Mouse (Mus musculus) liver, postnatal 0 days (tissue): ENCODE measurements around the gene Kcnq2.

ENCODE experiments used
- CTCF ChIP-seq: sonication (generic); IDR thresholded peaks from 2 replicates; pipeline ENCODE4 v1.5.1; 2016; ENCODE audit warnings: antibody characterized with exemption, low read depth
- EP300 ChIP-seq: IDR thresholded peaks from 2 replicates; pipeline ENCODE4 v1.6.1; 2016; ENCODE audit warnings: antibody characterized with exemption, low read depth, mild to moderate bottlenecking

DNA sequence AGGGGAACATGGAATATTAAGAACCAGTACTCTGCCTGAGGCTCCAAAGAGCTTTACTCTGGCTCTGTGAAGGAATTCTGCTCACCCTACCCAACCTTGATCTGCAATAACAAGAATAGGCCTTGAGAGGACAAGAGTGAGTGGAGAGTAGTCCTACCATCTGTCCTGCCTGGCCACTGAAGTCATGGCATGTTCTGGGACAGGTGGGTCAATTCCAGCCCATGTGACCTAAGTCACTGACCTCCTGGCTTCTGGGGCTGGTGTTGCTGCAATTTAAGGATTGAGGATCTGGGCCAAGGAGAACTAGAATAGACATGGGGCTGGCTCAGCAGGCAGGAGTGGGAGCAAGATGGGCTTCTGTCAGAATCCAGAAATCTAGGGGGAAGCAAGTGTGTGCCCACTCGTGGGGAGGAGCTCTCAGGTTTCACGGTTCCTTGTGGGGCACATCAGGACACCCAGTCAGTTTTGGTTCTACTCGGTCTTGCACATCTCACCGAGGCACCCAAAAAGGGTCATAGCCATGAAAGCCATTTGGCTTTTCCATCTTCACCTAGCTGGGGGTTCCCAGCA is 12.0 kb upstream of the Kcnq2 start:
- TF ChIP-seq CTCF (no peak), EP300 (no peak)
